Mouse (Mus musculus) midbrain, postnatal 0 days (tissue): ENCODE measurements at regions not wholly inside any gene's neighbourhood (a gene's known extent, or its start where the extent isn't known, plus 50 kb on each side); places are given as distances from the start of the nearest gene placed in this dataset.

ENCODE experiments used
- ATAC-seq: fragments of 200-750 bp; cut with Nextera tagmentation; 2 replicates; pipeline ENCODE4 v1.8.0; 2017; ENCODE audit warnings: moderate number of reproducible peaks, mild to moderate bottlenecking, moderate TSS enrichment, moderate library complexity; ENCODE audit not compliant: low FRiP score
- DNase-seq: peaks from one replicate; pipeline ENCODE4 v3.0.0-alpha.2; 2015; ENCODE audit warnings: low spot score
- H3K27ac ChIP-seq: fragments of 300-500 bp; sonication (generic); 2 replicates; pipeline ENCODE4 v1.5.1; 2014; ENCODE audit warnings: low read depth, mild to moderate bottlenecking, low read length, mixed read lengths
- H3K27me3 ChIP-seq: fragments of 300-500 bp; sonication (generic); 2 replicates; pipeline ENCODE4 v1.6.1; 2014; ENCODE audit warnings: low read length, control low read depth, mixed read lengths; ENCODE audit not compliant: insufficient read depth
- H3K36me3 ChIP-seq: fragments of 300-500 bp; sonication (generic); 2 replicates; pipeline ENCODE4 v1.6.1; 2014; ENCODE audit warnings: low read length, control low read depth, mixed read lengths; ENCODE audit not compliant: insufficient read depth
- H3K4me1 ChIP-seq: fragments of 300-500 bp; sonication (generic); 2 replicates; pipeline ENCODE4 v1.6.1; 2014; ENCODE audit warnings: mild to moderate bottlenecking, control low read depth, antibody characterized with exemption, low read length, mixed read lengths; ENCODE audit not compliant: insufficient read depth
- H3K4me2 ChIP-seq: fragments of 300-500 bp; sonication (generic); 2 replicates; pipeline ENCODE4 v1.6.1; 2014; ENCODE audit warnings: low read depth, mild to moderate bottlenecking, low read length, mixed read lengths; ENCODE audit not compliant: poor library complexity, severe bottlenecking
- H3K4me3 ChIP-seq: fragments of 300-500 bp; sonication (generic); 2 replicates; pipeline ENCODE4 v1.5.1; 2014; ENCODE audit warnings: low read depth, mild to moderate bottlenecking, low read length, moderate library complexity
- H3K9ac ChIP-seq: fragments of 300-500 bp; sonication (generic); replicated peaks from 2 replicates; pipeline ENCODE4 v1.6.1; 2014; ENCODE audit warnings: mild to moderate bottlenecking, low read length, moderate library complexity, mixed read lengths; ENCODE audit not compliant: poor library complexity, severe bottlenecking
- H3K9me3 ChIP-seq: fragments of 300-500 bp; sonication (generic); 2 replicates; pipeline ENCODE4 v1.6.1; 2016; ENCODE audit warnings: low read length, control low read depth
- CTCF ChIP-seq: IDR thresholded peaks from 2 replicates; pipeline ENCODE4 v1.5.1; 2016; ENCODE audit warnings: antibody characterized with exemption, mild to moderate bottlenecking
- WGBS: fragments of 180-500 bp; shearing (Covaris S2); extraction: QIAGEN DNeasy Blood & Tissue Kit; methylation state at CpG from one replicate; pipeline ENCODE4 v1.1.7; 2014; 5-methylcytosine and 5-hydroxymethylcytosine counted together

GRCm38 (mm10) chr11:109060527-109060908 lies 83.7 kb downstream of the E030025P04Rik start:
- no peaks in the 10 kb centered on the region for H3K27me3 ChIP-seq
- H3K4me1 ChIP-seq = no peaks in the 10 kb centered on the region
- no peaks in the 10 kb centered on the region for H3K9me3 ChIP-seq
- DNase-seq = no peak
- no peak overlapping the region for H3K9ac ChIP-seq
- WGBS = 87% methylated on average over 3 of the region's 3 CpGs
- no peak overlapping the region for H3K4me3 ChIP-seq
- no peak for ATAC-seq
- TF ChIP-seq CTCF = no peak
- no peak overlapping the region for H3K27ac ChIP-seq
- H3K4me2 ChIP-seq = no peak overlapping the region
- H3K36me3 ChIP-seq = no peaks in the 10 kb centered on the region

GRCm38 (mm10) chr11:109059863-109060526 lies 84.2 kb downstream of the E030025P04Rik start:
- H3K27me3 ChIP-seq = no peaks in the 10 kb centered on the region
- 88% methylated on average over 12 of the region's 12 CpGs for WGBS
- H3K4me3 ChIP-seq = no peak overlapping the region
- H3K4me2 ChIP-seq = no peak overlapping the region
- H3K9ac ChIP-seq = no peak overlapping the region
- DNase-seq (no peak), ATAC-seq (no peak)
- H3K9me3 ChIP-seq = no peaks in the 10 kb centered on the region
- TF ChIP-seq CTCF = no peak
- no peak overlapping the region for H3K27ac ChIP-seq
- no peaks in the 10 kb centered on the region for H3K4me1 ChIP-seq
- no peaks in the 10 kb centered on the region for H3K36me3 ChIP-seq

- Histone ChIP-seq H3K27ac (no peak overlapping the region), H3K4me2 (no peak overlapping the region), H3K4me3 (no peak overlapping the region), H3K9me3 (no peaks in the 10 kb centered on the region), H3K4me1 (no peaks in the 10 kb centered on the region), H3K9ac (no peak overlapping the region), H3K36me3 (no peaks in the 10 kb centered on the region), H3K27me3 (no peaks in the 10 kb centered on the region)
- TF ChIP-seq CTCF = no peak
- DNase-seq (no peak), ATAC-seq (no peak)
Measured at GRCm38 (mm10) chr11:109058021-109058420, 86.1 kb downstream of the E030025P04Rik start.

- H3K9ac ChIP-seq = no peak overlapping the region
- no peaks in the 10 kb centered on the region for H3K4me1 ChIP-seq
- no peaks in the 10 kb centered on the region for H3K9me3 ChIP-seq
- no peak overlapping the region for H3K4me2 ChIP-seq
- no peaks in the 10 kb centered on the region for H3K27me3 ChIP-seq
- ATAC-seq (no peak), DNase-seq (no peak)
- H3K4me3 ChIP-seq = no peak overlapping the region
- 77% methylated on average over 10 of the region's 10 CpGs for WGBS
- no peak for TF ChIP-seq CTCF
- H3K36me3 ChIP-seq = no peaks in the 10 kb centered on the region
- no peak overlapping the region for H3K27ac ChIP-seq
Measured at GRCm38 (mm10) chr11:109048257-109049101, 95.7 kb downstream of the E030025P04Rik start.

GRCm38 (mm10) chr11:109047483-109048110 lies 96.6 kb downstream of the E030025P04Rik start:
- no peak for TF ChIP-seq CTCF
- no peak overlapping the region for H3K27ac ChIP-seq
- ATAC-seq = no peak
- H3K4me1 ChIP-seq = no peaks in the 10 kb centered on the region
- H3K36me3 ChIP-seq = no peaks in the 10 kb centered on the region
- H3K9ac ChIP-seq = no peak overlapping the region
- no peaks in the 10 kb centered on the region for H3K27me3 ChIP-seq
- 91% methylated on average over 4 of the region's 4 CpGs for WGBS
- no peaks in the 10 kb centered on the region for H3K9me3 ChIP-seq
- no peak for DNase-seq
- no peak overlapping the region for H3K4me3 ChIP-seq
- no peak overlapping the region for H3K4me2 ChIP-seq

- no peak for TF ChIP-seq CTCF
- WGBS = 24% methylated on average over 1 of the region's 1 CpGs
- no peak for ATAC-seq
Measured at GRCm38 (mm10) chr11:109046446-109046845, 97.7 kb downstream of the E030025P04Rik start.

More at GRCm38 (mm10) chr11:109046446-109046845, 97.7 kb downstream of the E030025P04Rik start:
- no peak overlapping the region for H3K4me2 ChIP-seq
- no peak for DNase-seq
- H3K27me3 ChIP-seq = no peaks in the 10 kb centered on the region
- H3K36me3 ChIP-seq = no peaks in the 10 kb centered on the region
- no peak overlapping the region for H3K27ac ChIP-seq
- no peak overlapping the region for H3K9ac ChIP-seq
- H3K9me3 ChIP-seq = no peaks in the 10 kb centered on the region
- no peak overlapping the region for H3K4me3 ChIP-seq
- H3K4me1 ChIP-seq = no peaks in the 10 kb centered on the region
